Mouse (Mus musculus) adrenal gland, postnatal 10 days (tissue): Measurements from ENCODE around the gene Pigw. TPM values are rescaled to one million over a fixed set of nuclear protein-coding genes. Genes with fewer than 3 reads are reported as not detected.

ENCODE experiments used
- microRNA-seq: library from miRNA; unstranded; fragments of <30 nt; microRNA quantifications from one replicate; pipeline ENCODE4 v1.2.0, GENCODE M21; 2021
- total RNA-seq, 2 experiments: library from RNA; stranded (reverse); gene quantifications; 2 replicates each; pipeline ENCODE4 v1.2.3; 2021

Pigw gene
- total RNA-seq, 2 experiments from 2014 or later, result 7.1 to 8.3 TPM

Small RNAs within 50 kb of the gene (microRNA-seq; reads per million reads assigned to microRNA genes)
- not detected for gene Gm23564

Other genes with a start within 250 kb of the Pigw start
- 10 to 100 TPM; 14.0 to 22.7 TPM for gene Mrm1, start 60.8 kb downstream of the Pigw start, total RNA-seq
- gene Dhrs11, start 51.3 kb downstream of the Pigw start, total RNA-seq, result 10 to 100 TPM; 40.8 to 45.8 TPM
- gene Ggnbp2, start 9.5 kb downstream of the Pigw start, total RNA-seq, result 10 to 100 TPM; 65.3 to 75.2 TPM
- gene Myo19, start 137 bp downstream of the Pigw start, total RNA-seq, result 10 to 100 TPM; 16.6 to 20.0 TPM
- 10 to 100 TPM; 10.8 TPM for gene Znhit3, start 36.1 kb upstream of the Pigw start, total RNA-seq
- 10 to 100 TPM; 41.2 to 53.6 TPM for gene Car4, start 77.5 kb upstream of the Pigw start, total RNA-seq